Mouse (Mus musculus): Measurements from ENCODE around the gene Acsm2. TPM values are rescaled to one million over a fixed set of nuclear protein-coding genes. Genes with fewer than 3 reads are reported as not detected.
"Not testable (repeated sequence)": the region's sequence is repeated elsewhere in the genome, so short reads cannot be mapped to it uniquely, and the experiment has no call there.

The Acsm2 gene
- polyA plus RNA-seq, 1 experiment from 2014 or later, result 10.4 TPM

- no peaks in the 10 kb centered on the region for H3K27me3 ChIP-seq (ENCODE audit: control insufficient read depth, insufficient read depth, low read length)
- H3K4me2 ChIP-seq (replicated peaks; ENCODE audit: low read depth, low read length), result no peak overlapping the region
- no peaks in the 10 kb centered on the region for H3K36me3 ChIP-seq (ENCODE audit: control insufficient read depth, insufficient read depth, low read length)
- H3K9me3 ChIP-seq (ENCODE audit: control insufficient read depth, low read length), result no peaks in the 10 kb centered on the region
- no peak overlapping the region for H3K9ac ChIP-seq (ENCODE audit: low read depth, low read length)
- no peak overlapping the region for H3K27ac ChIP-seq (ENCODE audit: low read depth, low read length)
- ATAC-seq (ENCODE audit: low FRiP score, low TSS enrichment), result no peak
- WGBS, result 82% methylated on average over 3 of the region's 3 CpGs
- no peaks in the 10 kb centered on the region for H3K4me1 ChIP-seq (ENCODE audit: control insufficient read depth, insufficient read depth, low read length)
- no peak overlapping the region for H3K4me3 ChIP-seq (ENCODE audit: low read length)
Observed at GRCm38 (mm10) chr7:119550471-119551222, 3.5 kb upstream of the Acsm2 start.

DNA sequence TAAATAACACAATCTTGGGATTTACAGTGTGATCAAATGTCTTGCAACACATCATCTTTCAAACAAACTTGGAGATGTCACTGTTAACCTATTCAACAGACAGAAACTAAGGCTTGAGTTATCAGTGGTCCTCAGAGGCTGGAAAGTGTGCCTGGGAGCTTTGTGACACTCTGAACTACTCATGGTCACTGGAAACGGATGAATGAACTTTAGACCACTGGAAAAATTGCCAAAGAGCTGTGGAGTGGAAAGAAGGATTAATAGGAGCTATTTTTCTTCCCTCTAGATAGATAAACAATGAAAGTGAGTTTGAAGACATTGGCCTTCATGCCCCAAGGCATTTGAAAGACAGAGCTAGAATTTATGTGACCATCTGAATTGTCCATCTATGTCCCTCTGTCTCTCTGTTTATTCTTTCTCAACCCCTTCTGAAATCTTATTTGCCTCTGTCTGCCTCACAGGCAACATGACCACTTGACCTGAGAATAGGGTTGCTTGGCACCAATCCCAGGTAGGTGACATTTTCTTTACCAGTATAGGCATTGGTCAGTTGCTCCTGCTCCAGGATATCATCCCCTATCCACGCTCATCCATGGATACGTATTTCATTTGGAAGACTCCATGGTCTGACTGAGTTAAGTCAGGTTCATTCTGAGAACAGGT lies 5.8 kb downstream of the Acsm2 start:
- 74% methylated on average over 3 of the region's 3 CpGs for WGBS
- no peak overlapping the region for H3K4me2 ChIP-seq (replicated peaks; ENCODE audit: low read depth, low read length)
- no peaks in the 10 kb centered on the region for H3K4me1 ChIP-seq (ENCODE audit: control insufficient read depth, insufficient read depth, low read length)
- no peaks in the 10 kb centered on the region for H3K9me3 ChIP-seq (ENCODE audit: control insufficient read depth, low read length)
- no peaks in the 10 kb centered on the region for H3K27me3 ChIP-seq (ENCODE audit: control insufficient read depth, insufficient read depth, low read length)
- ATAC-seq (ENCODE audit: low FRiP score, low TSS enrichment), result no peak
- no peak overlapping the region for H3K27ac ChIP-seq (ENCODE audit: low read depth, low read length)
- H3K36me3 ChIP-seq (ENCODE audit: control insufficient read depth, insufficient read depth, low read length), result no peaks in the 10 kb centered on the region
- no peak overlapping the region for H3K4me3 ChIP-seq (ENCODE audit: low read length)
- H3K9ac ChIP-seq (ENCODE audit: low read depth, low read length), result no peak overlapping the region

DNA sequence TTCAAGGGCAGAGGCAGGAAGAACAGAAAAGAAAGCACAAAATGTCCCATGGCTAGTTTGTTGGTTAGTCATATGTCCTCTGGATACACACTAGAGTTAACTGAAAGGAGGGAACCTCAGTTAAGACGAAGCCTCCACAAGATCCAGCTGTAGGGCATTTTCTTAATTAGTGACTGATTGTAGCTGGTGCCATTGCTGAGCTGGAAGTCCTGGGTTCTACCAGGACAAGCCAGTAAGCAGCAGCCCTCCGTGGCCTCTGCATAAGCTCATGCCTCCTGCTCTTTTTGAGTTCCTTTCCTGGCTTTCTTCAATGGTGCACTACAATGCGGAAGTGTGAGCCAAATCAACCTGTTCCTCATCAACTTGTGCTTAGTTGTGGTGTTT lies 6.3 kb downstream of the Acsm2 start:
- no peak overlapping the region for H3K4me2 ChIP-seq (replicated peaks; ENCODE audit: low read depth, low read length)
- ATAC-seq (ENCODE audit: low FRiP score, low TSS enrichment), result no peak
- WGBS, result 81% methylated on average over 3 of the region's 3 CpGs
- no peaks in the 10 kb centered on the region for H3K9me3 ChIP-seq (ENCODE audit: control insufficient read depth, low read length)
- H3K36me3 ChIP-seq (ENCODE audit: control insufficient read depth, insufficient read depth, low read length), result no peaks in the 10 kb centered on the region
- no peak overlapping the region for H3K4me3 ChIP-seq (ENCODE audit: low read length)
- H3K27ac ChIP-seq (ENCODE audit: low read depth, low read length), result no peak overlapping the region
- H3K27me3 ChIP-seq (ENCODE audit: control insufficient read depth, insufficient read depth, low read length), result no peaks in the 10 kb centered on the region
- H3K4me1 ChIP-seq (ENCODE audit: control insufficient read depth, insufficient read depth, low read length), result no peaks in the 10 kb centered on the region
- no peak overlapping the region for H3K9ac ChIP-seq (ENCODE audit: low read depth, low read length)

- H3K36me3 ChIP-seq (ENCODE audit: control insufficient read depth, insufficient read depth, low read length), result no peaks in the 10 kb centered on the region
- ATAC-seq (ENCODE audit: low FRiP score, low TSS enrichment), result no peak
- 61% methylated on average over 4 of the region's 4 CpGs for WGBS
- H3K27ac ChIP-seq (ENCODE audit: low read depth, low read length), result no peak overlapping the region
- H3K4me2 ChIP-seq (replicated peaks; ENCODE audit: low read depth, low read length), result no peak overlapping the region
- H3K4me1 ChIP-seq (ENCODE audit: control insufficient read depth, insufficient read depth, low read length), result no peaks in the 10 kb centered on the region
- H3K4me3 ChIP-seq (ENCODE audit: low read length), result no peak overlapping the region
- no peaks in the 10 kb centered on the region for H3K27me3 ChIP-seq (ENCODE audit: control insufficient read depth, insufficient read depth, low read length)
- H3K9ac ChIP-seq (ENCODE audit: low read depth, low read length), result no peak overlapping the region
- no peaks in the 10 kb centered on the region for H3K9me3 ChIP-seq (ENCODE audit: control insufficient read depth, low read length)
Observed at GRCm38 (mm10) chr7:119561441-119561840, 7.3 kb downstream of the Acsm2 start.

DNA sequence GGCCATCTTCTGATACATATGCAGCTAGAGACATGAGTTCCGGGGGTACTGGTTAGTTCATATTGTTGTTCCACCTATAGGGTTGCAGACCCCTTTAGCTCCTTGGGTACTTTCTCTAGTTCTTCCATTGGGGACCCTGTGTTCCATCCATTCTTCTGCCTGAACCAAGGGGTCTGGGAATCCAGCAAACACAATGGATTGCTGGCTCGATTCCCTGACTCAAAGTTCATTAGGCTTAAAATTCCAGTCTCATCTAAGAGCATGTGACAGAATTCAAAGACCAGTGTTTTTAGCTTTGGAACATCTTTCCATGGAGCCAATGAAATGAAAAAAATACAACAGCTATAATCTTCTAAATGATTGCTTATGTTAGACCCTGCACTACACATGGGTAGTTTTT lies 8.3 kb downstream of the Acsm2 start:
- not testable (repeated sequence) for H3K27ac ChIP-seq (ENCODE audit: low read depth, low read length); ATAC-seq (ENCODE audit: low FRiP score, low TSS enrichment); H3K4me3 ChIP-seq (ENCODE audit: low read length); H3K36me3 ChIP-seq (ENCODE audit: control insufficient read depth, insufficient read depth, low read length); H3K4me1 ChIP-seq (ENCODE audit: control insufficient read depth, insufficient read depth, low read length); H3K27me3 ChIP-seq (ENCODE audit: control insufficient read depth, insufficient read depth, low read length); H3K4me2 ChIP-seq (replicated peaks; ENCODE audit: low read depth, low read length); H3K9me3 ChIP-seq (ENCODE audit: control insufficient read depth, low read length); H3K9ac ChIP-seq (ENCODE audit: low read depth, low read length)
- WGBS, result 90% methylated on average over 2 of the region's 2 CpGs

- Histone ChIP-seq H3K9ac (ENCODE audit: low read depth, low read length) (no peak overlapping the region), H3K4me2 (replicated peaks; ENCODE audit: low read depth, low read length) (no peak overlapping the region), H3K9me3 (ENCODE audit: control insufficient read depth, low read length) (no peaks in the 10 kb centered on the region), H3K27ac (ENCODE audit: low read depth, low read length) (no peak overlapping the region), H3K27me3 (ENCODE audit: control insufficient read depth, insufficient read depth, low read length) (no peaks in the 10 kb centered on the region), H3K4me1 (ENCODE audit: control insufficient read depth, insufficient read depth, low read length) (no peaks in the 10 kb centered on the region), H3K36me3 (ENCODE audit: control insufficient read depth, insufficient read depth, low read length) (no peaks in the 10 kb centered on the region), H3K4me3 (ENCODE audit: low read length) (no peak overlapping the region)
- no peak; the same call in 1 of the 2 replicates for ATAC-seq (ENCODE audit: low FRiP score, low TSS enrichment)
- WGBS, result 64% methylated on average over 3 of the region's 3 CpGs
Observed at GRCm38 (mm10) chr7:119594530-119595107, 40.5 kb downstream of the Acsm2 start.

GRCm38 (mm10) chr7:119595306-119595705 lies 41.2 kb downstream of the Acsm2 start:
- WGBS, result 17% methylated on average over 1 of the region's 1 CpGs
- Histone ChIP-seq H3K36me3 (ENCODE audit: control insufficient read depth, insufficient read depth, low read length) (no peaks in the 10 kb centered on the region), H3K27ac (ENCODE audit: low read depth, low read length) (no peak overlapping the region), H3K9me3 (ENCODE audit: control insufficient read depth, low read length) (no peaks in the 10 kb centered on the region), H3K4me2 (replicated peaks; ENCODE audit: low read depth, low read length) (no peak overlapping the region), H3K27me3 (ENCODE audit: control insufficient read depth, insufficient read depth, low read length) (no peaks in the 10 kb centered on the region), H3K4me3 (ENCODE audit: low read length) (no peak overlapping the region), H3K4me1 (ENCODE audit: control insufficient read depth, insufficient read depth, low read length) (no peaks in the 10 kb centered on the region), H3K9ac (ENCODE audit: low read depth, low read length) (no peak overlapping the region)
- ATAC-seq (ENCODE audit: low FRiP score, low TSS enrichment), result no peak

GRCm38 (mm10) chr7:119596536-119596935 lies 42.4 kb downstream of the Acsm2 start:
- no peaks in the 10 kb centered on the region for H3K36me3 ChIP-seq (ENCODE audit: control insufficient read depth, insufficient read depth, low read length)
- no peak overlapping the region for H3K27ac ChIP-seq (ENCODE audit: low read depth, low read length)
- no peak for ATAC-seq (ENCODE audit: low FRiP score, low TSS enrichment)
- H3K9ac ChIP-seq (ENCODE audit: low read depth, low read length), result no peak overlapping the region
- no peak overlapping the region for H3K4me2 ChIP-seq (replicated peaks; ENCODE audit: low read depth, low read length)
- H3K4me3 ChIP-seq (ENCODE audit: low read length), result no peak overlapping the region
- no peaks in the 10 kb centered on the region for H3K4me1 ChIP-seq (ENCODE audit: control insufficient read depth, insufficient read depth, low read length)
- 66% methylated on average over 2 of the region's 2 CpGs for WGBS
- no peaks in the 10 kb centered on the region for H3K9me3 ChIP-seq (ENCODE audit: control insufficient read depth, low read length)
- H3K27me3 ChIP-seq (ENCODE audit: control insufficient read depth, insufficient read depth, low read length), result no peaks in the 10 kb centered on the region
